Mouse (Mus musculus) adrenal gland, postnatal 4 days (tissue): Measurements from ENCODE around the gene Mrap2. TPM values are rescaled to one million over a fixed set of nuclear protein-coding genes. Genes with fewer than 3 reads are reported as not detected.
"Not testable (repeated sequence)": the region's sequence is repeated elsewhere in the genome, so short reads cannot be mapped to it uniquely, and the experiment has no call there.

Experiments
- DNase-seq, 2 experiments: peaks; one replicate each; pipeline ENCODE4 v3.0.0; 2021 to 2022; ENCODE audit warnings: low spot score in 2 of 2, mixed read lengths in 2 of 2
- long read RNA-seq, 2 experiments: library from polyadenylated mRNA; stranded (forward); transcript quantifications; one replicate each; pipeline ENCODE4 v2.0.0; 2021
- total RNA-seq, 2 experiments: library from RNA; stranded (reverse); gene quantifications; 2 replicates each; pipeline ENCODE4 v1.2.3; 2021

The Mrap2 gene
- 1 to 10 TPM; 2.1 to 2.9 TPM for total RNA-seq
- long read RNA-seq, experiment 1, partial matches to known transcripts = 0 of 1 reads
- long read RNA-seq, experiment 1, other reads (novel, unspliced or antisense) = 1 of 1 reads
- long read RNA-seq, experiment 2, partial matches to known transcripts = 1 of 9 reads
- long read RNA-seq, experiment 2, other reads (novel, unspliced or antisense) = 6 of 9 reads

DNA sequence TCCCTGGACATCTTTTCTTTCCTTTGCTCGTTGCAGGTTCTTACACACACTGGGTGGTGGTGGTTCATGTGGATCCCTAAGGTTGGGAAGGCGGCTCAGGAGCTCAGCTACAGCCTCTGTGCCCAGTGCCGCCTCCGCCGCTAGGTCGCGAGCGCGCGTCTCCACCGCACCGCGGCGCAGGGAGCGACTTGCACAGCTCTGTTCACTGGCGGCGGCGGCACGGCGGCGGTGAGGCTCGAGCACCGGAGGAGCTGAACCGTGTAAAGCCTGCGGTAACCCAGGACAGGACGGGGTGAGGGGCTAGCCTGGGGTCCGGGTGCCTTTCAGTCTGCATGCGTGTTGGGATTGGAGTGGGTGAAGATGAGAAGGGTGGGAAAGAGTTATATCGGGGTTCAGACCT, at the start of gene Mrap2:
Gene Mrap2 (plus strand): TSS at position 201 of the 400 bp plus-strand sequence.
- peak; percentile 30 to 40 for DNase-seq

DNA sequence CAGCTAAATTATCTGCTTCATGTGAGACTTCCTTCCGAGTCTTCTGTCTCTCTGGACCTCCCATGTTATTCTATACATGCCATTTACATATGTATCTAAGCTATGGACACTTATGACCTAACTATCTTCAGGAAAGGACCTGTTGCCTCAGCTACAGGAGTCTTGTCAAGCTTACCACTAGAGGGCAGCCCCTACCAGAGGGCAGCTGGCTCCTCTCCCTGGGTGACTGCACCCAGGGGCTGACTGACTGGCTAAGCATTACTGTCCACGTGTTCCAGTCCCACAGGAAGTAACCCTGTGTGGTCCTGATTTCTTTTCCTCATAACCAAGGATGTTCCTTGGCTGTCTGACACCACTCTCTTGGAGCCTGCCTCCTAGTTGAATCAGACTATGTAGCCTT, 46.1 kb upstream of the Mrap2 start:
- DNase-seq = peak in 1 of 2 experiments; percentile 24

DNA sequence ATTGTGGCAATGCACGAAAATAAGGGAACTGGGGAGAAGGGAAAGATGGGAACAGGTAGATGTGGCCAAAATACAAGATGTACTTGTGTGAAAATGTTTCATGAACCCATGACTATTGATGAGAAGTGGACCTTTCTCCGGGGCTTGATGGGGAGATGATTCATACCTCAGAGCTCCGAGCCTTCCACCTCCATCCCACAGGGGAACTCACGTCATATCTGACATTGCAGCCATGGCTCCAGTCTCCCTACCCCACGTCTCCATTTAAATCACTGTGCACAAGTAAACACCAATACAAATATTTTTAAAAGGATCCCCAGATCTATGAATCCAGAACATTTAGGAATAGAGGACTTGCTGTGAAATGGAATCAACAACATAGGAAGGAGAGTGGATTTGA, 29.1 kb upstream of the Mrap2 start:
- no peak for DNase-seq

DNA sequence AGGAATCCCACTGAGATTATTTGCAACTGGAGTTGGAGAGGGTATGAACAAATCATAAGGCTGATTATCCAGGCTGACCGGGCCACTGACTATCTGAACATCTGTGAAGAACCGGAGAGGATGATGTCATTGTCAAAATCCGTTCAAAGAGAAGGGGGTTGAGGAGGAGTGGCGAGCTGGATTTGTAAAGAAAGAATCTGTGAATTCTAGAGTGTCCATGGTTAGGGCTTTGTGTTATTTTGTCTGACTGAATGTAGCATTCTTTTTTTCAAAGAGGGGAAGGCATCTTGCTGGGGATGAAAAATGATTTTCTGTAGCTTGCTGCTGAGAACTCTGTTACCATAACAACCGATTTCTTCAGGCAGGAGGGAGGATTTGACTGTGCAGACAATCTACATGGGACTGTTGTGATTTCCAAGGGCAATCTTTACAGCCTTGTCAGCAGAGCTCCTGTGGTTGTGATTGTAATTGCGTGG, 28.6 kb upstream of the Mrap2 start:
- no peak for DNase-seq

DNA sequence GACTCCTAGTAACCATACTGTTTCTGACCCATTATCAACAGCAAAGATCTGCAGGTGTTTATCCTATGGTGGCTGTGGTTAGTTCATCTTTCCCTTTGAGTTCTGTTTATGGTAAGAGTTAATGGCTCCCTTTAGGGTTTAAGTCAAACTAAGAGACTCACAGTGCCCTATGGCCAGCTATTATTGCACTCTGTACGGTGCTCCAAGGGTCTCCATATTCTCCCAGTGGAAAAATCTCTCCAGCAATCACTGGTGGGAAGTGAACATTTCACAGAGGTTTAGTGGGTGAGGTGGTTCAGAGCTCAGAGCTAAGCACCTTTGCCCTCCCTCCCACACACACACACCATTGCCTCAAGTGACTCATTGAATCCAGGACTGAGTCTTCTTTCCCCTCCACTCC, 28.1 kb upstream of the Mrap2 start:
- no peak for DNase-seq

DNA sequence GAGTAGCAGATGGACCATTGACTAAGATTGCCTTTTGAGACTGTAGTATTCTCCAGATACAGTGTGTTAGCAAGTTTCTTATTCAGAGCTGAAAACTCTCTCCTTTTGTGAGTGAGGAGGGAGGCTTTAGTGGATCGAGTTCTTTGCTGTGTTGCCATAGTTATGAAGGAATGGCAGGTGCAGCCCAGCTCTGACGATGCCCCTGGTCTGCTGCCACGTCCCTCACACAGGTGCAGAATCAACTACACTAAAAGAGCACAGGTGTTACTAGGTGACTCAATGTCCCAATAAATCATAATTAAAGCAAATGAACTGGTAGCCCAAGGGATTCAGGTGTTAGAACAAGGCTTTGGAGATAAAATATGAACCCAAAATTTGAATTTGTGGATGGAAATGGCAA, 25.1 kb upstream of the Mrap2 start:
- DNase-seq = no peak

DNA sequence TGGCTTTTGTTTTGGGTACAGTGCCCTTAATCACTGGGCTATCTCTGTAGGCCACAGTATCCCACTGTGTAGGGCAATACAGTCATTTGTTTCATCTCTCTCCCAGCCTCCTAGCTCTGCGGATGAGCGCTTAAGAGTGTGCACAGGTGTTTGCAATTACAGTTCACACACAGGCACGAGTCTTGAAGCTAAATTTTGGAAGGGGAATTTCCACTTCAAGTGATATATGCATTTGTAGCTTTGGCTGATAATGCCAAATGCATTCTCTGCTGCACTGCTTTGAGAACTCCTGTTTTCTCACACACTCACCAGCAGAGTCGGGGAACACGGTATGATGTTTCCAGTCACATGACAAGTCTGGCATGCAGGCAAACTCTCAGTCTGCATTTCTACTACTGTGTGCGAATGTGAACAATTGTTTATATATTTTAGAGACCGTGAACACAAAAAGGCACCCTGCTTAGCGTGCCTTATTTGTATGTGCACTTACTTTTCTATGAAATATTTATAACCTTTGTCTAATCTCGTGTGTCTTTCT, 22.1 kb upstream of the Mrap2 start:
- DNase-seq = no peak

DNA sequence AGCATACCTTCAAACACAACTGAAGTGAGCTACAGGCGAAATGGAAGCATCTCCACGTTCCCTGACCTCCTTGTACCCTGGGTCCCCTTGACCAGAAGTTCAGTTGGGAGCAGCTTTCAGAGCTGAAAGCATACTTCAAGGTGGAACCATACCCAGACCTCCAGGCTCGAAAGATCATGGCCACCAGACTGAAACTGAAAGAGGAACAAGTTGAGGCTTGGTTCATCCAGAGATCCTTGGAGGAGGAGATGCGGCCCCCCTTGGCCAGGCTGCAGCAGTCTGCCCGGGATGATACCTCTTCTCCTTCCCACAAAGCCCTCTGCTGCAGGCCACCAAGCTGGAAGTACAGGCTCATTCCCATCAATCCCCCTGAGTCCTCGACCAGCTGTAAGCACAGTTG, 17.1 kb upstream of the Mrap2 start:
- DNase-seq = not testable (repeated sequence)

DNA sequence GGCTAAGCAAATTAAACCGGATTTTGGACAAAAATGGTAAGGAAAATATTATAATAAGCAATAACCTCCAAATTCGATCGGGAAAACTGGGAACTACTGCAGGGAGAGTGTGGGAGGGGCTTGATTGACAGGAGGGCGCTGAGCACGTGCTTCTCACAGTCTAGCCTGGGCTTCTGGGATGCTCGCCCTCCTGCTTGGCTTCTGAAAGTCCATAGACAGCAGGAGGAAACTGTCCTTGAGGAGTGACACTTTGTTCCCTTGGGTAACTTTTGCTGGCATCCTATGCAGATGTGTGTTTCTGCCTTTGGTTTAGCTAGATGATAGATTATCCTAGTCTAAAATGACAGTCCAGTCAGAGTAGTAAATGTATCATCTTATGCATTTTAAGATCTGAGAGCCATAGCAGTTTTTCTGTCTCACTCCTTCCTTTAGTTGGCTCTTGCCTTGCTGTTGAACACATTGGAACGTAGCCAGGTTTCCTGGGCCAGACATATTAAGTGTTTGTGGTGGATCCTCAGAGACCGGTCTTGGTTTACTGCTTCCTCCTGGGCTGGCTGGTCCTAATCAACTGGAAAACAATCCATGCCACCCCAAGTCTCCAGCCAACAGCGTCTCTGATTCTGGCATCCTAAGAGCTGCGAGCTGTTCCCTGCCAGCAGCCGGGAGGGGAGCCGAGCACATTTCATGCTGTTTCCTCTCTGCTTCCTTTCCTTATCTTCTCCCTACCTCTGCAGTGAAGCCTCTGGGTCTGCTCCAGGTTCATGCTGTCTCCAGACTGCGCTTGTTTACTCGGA, 8.1 kb upstream of the Mrap2 start:
- DNase-seq = no peak

DNA sequence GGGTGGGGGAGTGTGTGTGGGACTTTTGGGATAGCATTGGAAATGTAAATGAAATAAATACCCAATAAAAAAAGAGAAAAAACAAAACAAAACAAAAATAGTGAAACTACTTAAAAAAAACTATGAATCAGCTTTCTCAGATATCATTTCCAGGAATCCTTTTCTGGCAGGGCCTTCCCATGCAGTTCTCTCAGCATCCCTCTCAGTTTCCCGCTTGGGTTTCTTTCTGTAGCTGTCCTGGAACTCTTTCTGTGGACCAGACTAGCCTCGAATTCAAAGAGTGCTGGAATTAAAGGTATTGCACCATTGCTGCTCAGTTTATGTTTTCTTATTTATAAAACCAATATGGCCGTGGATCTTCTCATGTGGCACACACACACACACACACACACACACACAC, 1.0 kb upstream of the Mrap2 start:
- DNase-seq = no peak

DNA sequence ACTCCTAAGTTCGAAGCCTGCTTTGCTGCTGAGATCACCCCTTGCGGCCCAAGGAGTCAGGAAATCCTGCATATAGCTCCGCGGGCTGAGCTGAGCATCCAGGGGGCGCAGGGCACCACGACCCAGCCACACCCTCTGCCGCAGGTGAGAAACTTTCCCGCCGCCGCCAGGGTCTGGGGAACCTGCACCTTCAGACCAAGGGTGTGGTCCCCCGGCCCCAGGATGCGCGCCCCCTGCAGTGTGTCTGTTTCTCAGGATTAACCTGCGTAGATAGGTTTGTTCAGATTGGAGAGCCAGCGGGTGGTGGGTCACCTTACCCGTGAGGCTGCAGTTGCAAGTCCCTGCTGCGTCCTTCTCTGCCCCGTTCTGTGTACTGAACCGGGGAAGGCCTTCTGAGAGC, 426 bp downstream of the Mrap2 start:
- no peak for DNase-seq

DNA sequence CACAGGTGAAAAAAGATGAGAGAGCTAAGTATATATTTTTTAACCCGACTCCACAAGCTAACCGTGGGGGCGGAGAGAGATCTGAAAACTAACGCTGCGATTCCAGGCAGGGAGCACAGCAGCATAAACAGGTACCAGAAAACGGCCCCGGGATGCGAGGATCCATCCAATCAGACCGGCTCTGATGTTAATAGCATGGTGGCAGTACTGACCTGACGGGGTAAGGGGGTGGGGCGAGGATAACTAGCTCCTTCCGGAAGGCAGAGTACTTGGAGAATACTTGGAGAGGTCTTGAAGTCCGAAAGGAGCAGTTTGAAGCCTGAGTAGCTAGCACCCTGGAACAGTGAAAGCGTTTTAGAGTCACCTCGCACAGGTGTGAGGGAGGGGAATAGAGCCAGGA, 1.1 kb downstream of the Mrap2 start:
- DNase-seq = no peak

DNA sequence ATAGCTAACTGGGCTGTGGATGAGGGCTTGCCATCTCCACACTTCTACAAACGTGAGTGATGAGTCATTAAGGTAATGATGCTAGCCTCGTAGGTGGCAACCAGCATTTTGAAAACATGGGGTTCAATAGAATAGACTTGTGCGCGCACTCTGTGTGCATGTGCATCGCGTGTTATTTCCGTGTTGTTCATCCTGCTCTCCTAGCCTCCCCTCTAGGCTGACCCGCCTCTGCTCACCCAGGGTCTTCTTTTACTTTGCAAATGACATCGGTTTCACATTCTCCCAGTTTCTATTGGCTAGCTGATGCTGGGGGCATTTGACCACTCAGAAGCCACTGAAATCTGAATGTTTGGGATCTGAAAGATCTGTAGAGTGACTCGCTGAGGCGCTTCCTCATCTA, 1.6 kb downstream of the Mrap2 start:
- DNase-seq = no peak

DNA sequence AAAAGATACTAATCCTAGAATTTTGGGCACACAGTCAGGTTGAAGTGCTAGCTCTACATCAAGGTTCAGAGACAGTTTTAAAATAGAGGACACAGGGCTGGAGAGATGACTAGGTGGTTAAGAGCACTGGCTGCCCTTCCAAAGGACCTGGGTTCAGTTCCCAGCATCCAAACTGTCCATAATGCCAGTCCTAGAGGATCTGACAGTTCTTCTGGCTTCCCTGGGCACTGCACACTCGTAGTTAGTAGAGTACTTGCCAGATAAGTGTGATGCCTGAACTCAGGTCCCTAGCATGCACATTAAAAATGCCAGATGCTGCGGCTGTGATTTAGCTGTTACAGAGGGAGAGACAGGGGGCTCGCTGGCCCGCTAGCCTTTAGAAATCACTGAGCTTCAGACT, 2.3 kb downstream of the Mrap2 start:
- DNase-seq = no peak

DNA sequence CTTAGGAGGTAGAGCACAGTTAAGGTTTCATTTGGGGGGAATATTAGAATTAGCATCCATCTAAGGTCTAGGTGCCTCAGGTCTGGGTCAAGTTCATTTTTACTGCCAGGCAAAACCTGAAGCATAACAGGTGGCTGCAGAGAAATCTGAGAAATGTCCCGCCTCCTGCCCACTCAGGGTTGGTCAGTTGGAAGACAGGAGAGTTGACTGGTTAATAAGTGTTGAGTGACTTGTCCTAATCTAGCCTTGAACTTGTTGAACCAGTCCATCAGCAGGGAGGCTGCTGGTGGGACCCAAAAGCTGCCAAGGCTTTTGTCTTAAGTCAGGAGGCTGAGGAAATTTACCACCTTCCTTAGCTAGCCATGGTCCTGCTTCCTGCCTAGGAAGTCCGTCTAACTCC, 3.8 kb downstream of the Mrap2 start:
- no peak for DNase-seq

DNA sequence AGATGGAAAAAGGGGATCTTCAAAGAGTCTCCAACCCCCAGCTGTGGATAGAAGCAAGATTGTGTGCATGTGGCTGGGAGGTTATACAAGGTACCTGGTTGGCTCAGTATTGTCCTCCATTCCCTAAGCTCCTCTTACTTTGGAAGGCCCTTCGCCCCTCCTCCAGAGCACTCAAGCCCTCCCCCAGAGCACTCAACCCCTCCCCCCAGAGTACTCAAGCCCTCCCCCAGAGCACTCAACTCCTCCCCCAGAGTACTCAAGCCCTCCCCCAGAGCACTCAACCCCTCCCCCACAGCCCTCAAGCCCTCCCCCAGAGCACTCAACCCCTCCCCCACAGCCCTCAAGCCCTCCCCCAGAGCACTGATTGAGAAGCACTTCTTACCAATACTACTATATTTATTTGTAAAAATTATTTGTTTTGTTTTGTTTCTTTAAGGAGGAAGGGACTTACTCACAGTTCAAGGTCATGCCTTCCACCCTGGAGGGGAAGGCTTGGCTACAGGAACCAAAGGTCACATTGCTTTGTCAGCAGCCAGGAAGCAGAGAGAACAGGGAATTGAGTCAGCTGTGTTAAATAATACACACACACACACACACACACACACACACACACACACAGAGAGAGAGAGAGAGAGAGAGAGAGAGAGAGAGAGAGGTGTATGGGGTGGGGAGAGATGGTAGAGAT, 8.7 kb downstream of the Mrap2 start:
- DNase-seq = no peak

DNA sequence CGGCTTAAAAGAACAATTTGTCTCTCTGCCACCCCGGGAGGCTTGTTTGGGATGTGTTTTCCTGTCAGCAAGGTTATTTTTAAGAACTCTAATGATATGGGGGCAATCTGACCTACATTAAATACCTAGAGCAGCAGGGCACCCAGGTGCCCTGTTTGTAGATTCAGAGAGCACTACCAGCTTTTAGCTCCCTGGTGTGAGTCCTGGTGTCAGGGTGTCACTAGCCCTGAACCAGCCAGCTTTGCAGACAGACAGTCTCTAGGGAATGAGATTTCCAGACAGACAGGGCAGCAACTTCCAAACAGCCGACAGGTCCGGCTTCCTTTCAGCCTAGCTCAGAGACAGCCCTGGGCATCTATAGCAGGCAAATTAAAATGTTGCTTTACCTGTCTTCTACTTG, 18.5 kb downstream of the Mrap2 start:
- DNase-seq = no peak

DNA sequence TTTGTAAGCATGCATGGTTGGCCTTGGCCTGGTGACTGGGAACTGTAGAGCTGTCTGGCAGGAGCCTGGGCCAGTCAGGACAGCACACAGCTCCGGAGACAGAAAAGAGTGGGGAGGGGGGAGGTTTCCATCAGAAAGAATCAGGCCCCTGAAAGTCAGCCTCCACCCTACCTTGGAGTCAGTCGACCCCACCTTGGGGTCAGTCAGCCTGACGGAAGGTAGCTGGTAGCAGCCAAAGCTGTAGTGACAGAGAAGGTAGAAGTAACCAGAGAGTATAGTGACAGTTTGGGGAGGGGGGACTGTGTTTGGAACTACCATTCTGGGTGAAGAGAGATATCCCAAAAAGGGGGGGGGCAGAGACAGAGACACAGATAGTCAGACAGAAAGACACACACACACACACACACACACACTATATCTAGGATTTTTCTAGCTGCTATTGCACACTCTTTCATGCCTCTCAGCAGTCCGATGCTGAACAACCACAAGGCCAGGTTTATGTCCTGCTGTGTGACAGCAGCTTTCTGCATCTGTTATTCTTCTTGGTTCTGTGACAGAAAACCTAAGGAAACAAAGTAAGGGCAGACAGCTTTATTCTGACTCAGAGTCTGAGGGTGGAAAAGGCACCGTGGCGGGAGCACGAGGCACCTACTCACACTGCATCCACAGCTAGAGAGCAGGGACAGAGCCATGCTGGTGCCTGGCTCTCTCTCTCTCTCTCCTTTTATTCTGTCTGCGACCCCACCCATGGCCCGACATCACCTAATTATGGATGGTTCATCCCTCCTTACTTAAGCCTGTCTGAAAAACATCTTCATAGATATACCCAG, 23.1 kb downstream of the Mrap2 start:
- DNase-seq = no peak

DNA sequence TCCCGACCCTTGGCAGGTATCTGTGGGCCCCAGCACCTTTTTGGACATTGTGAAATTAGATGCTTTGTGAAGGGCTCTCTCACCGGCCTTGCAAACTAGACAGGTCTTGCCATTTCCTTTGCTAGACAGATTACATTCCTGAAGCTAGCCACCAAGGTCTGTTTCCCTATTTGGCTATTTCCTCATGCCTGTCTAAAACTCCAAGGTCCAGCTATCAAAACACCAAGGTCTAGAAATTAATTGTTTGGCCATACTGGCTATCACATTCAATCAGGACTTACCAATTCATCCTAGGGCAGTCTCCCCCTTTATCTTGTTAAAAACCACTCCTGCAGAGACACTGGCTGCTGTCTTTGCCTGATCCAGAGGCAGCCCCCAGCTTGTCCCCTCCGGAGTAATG, 23.9 kb downstream of the Mrap2 start:
- DNase-seq = no peak

DNA sequence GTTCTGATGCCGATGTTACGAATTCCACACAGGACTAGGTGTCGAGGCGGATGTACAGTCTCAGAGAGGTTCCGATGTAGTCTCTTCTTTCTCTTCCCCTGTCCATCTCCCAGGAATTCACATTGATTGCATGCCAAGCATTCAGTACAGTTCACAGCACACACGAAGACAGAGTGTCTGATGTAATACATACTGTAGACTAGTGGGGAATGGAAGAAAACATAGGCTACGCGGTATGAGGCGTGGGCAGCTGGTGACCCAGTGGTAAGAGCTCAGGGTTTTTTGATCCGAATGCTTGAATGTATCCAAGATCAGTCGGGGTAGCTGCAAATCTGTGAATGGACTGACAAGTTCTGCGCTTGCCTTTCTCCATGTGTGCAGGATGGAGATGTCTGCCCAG, 25.0 kb downstream of the Mrap2 start:
- DNase-seq = no peak

DNA sequence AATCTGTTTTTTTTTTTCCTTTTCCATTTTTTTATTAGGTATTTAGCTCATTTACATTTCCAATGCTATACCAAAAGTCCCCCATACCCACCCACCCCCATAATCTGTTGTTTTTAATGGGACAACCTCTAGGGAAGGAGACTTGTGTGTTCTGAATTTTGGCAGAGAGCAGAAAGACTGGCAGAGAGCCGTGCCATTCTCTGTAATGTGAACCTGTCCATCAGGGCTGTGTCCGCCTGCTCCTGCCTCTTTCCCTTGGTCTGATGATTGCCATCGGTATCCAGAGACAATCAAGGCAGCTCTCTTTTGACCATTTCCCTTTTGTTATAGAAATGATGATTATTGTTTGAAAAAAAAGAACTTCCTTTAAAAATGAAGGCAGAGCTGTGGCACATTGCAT, 26.8 kb downstream of the Mrap2 start:
- DNase-seq = no peak
